Mouse (Mus musculus) C2C12 (cell line): ENCODE data around the gene Smim17. TPM values are rescaled to one million over a fixed set of nuclear protein-coding genes. Genes with fewer than 3 reads are reported as not detected.

ENCODE experiments used
- H3K27me3 ChIP-seq: one replicate; pipeline ENCODE4 v1.6.1; 2011; ENCODE audit not compliant: control insufficient read depth, insufficient read depth, insufficient read length
- H3K36me3 ChIP-seq: one replicate; pipeline ENCODE4 v1.6.1; 2011; ENCODE audit not compliant: control insufficient read depth, insufficient read depth
- H3K4me3 ChIP-seq: one replicate; pipeline ENCODE4 v1.5.1; 2011; ENCODE audit warnings: mild to moderate bottlenecking, control low read depth; ENCODE audit not compliant: poor library complexity, insufficient read depth, severe bottlenecking
- H3K79me2 ChIP-seq: one replicate; pipeline ENCODE4 v1.6.1; 2011; ENCODE audit not compliant: control insufficient read depth, insufficient read depth
- H3K79me3 ChIP-seq: one replicate; pipeline ENCODE4 v1.6.1; 2011; ENCODE audit warnings: low read depth, control low read depth
- H3ac ChIP-seq: one replicate; pipeline ENCODE3; 2011; ENCODE audit warnings: low read depth; ENCODE audit not compliant: control insufficient read depth, insufficient read length
- CEBPB ChIP-seq: IDR thresholded peaks from one replicate; pipeline ENCODE4 v1.6.1; 2011; ENCODE audit warnings: low read depth, mild to moderate bottlenecking, control low read depth, moderate library complexity
- CTCF ChIP-seq: IDR thresholded peaks from one replicate; pipeline ENCODE4 v1.5.1; 2011; ENCODE audit not compliant: control insufficient read depth, insufficient read depth, insufficient read length
- FOSL1 ChIP-seq: IDR thresholded peaks from one replicate; pipeline ENCODE4 v1.8.0; 2011; ENCODE audit warnings: mild to moderate bottlenecking, low read length; ENCODE audit not compliant: poor library complexity, insufficient read depth, severe bottlenecking
- MAX ChIP-seq: IDR thresholded peaks from one replicate; pipeline ENCODE4 v1.6.1; 2011; ENCODE audit warnings: mild to moderate bottlenecking, control low read depth
- MYOD1 ChIP-seq: IDR thresholded peaks from one replicate; pipeline ENCODE4 v1.6.1; 2011; ENCODE audit warnings: low read depth; ENCODE audit not compliant: control insufficient read depth, insufficient read length
- MYOG ChIP-seq: IDR thresholded peaks from one replicate; pipeline ENCODE4 v1.6.1; 2011; ENCODE audit not compliant: control insufficient read depth, insufficient read length; ENCODE audit errors: extremely low read depth
- USF1 ChIP-seq: IDR thresholded peaks from one replicate; pipeline ENCODE4 v1.6.1; 2011; ENCODE audit warnings: low read depth, mild to moderate bottlenecking, control low read depth, moderate library complexity
- polyA plus RNA-seq: library from polyadenylated mRNA; unstranded; fragments of >200 nt; fragmentation: generic; extraction: Trizol; gene quantifications from one replicate; pipeline ENCODE4 v1.2.1, GENCODE M21; 2012; ENCODE audit warnings: missing spikeins

Smim17 gene
- polyA plus RNA-seq, 1 experiment: 0.06 TPM

DNA sequence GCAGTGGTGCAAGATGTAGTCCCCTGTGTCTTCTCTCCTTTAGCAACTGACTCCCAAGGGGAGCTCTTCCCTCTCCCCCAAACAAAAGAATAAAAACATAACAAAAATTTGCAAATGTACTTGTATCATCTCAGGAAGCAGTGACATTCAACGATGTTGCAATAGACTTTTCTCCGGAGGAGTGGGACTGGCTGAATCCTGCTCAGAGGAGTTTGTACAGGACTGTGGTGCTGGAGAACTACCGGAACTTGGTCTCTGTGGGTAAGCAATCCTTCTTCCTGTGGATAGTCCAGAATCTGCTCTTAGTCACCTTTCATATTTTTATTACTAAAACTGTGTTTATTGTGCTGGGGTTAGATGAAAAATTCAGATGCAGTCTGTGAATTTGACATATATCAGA lies 25.5 kb upstream of the Smim17 start:
- H3ac ChIP-seq: no peak overlapping the region
- TF ChIP-seq MYOG: no peak
- no peaks in the 10 kb centered on the region for H3K79me3 ChIP-seq
- H3K36me3 ChIP-seq: no peaks in the 10 kb centered on the region
- no peaks in the 10 kb centered on the region for H3K27me3 ChIP-seq
- H3K79me2 ChIP-seq: no peaks in the 10 kb centered on the region
- no peak overlapping the region for H3K4me3 ChIP-seq

GRCm38 (mm10) chr7:6378441-6378840 lies 20.1 kb upstream of the Smim17 start:
- Histone ChIP-seq H3ac (no peak overlapping the region), H3K79me2 (no peaks in the 10 kb centered on the region), H3K79me3 (no peaks in the 10 kb centered on the region), H3K36me3 (no peaks in the 10 kb centered on the region), H3K27me3 (no peaks in the 10 kb centered on the region), H3K4me3 (no peak overlapping the region)
- TF ChIP-seq CTCF (no peak), FOSL1 (no peak), MYOG (no peak), MYOD1 (no peak), MAX (no peak), USF1 (no peak), CEBPB (no peak)

DNA sequence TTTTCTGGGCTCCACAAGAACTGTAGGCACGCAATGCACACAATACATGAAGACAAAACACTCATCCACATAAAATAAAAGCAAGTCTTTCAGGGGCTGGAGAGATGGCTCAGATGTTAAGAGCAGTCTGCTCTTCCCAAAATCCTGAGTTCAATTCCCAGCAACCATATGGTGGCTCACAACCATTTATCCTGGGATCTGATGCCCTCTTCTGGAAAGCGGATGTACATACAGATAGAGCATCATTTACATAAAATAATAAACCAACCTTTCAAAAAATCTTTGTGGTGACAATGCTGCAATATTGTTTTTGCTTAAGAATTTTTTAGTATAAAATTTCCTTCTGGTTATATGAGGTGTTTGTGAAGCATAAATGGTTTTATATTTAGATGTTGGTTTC lies 17.1 kb upstream of the Smim17 start:
- TF ChIP-seq MAX (no peak), CTCF (no peak), FOSL1 (no peak), USF1 (no peak), MYOG (no peak), MYOD1 (no peak), CEBPB (no peak)
- H3K27me3 ChIP-seq: no peaks in the 10 kb centered on the region
- no peaks in the 10 kb centered on the region for H3K79me2 ChIP-seq
- no peak overlapping the region for H3ac ChIP-seq
- no peaks in the 10 kb centered on the region for H3K79me3 ChIP-seq
- no peak overlapping the region for H3K4me3 ChIP-seq
- no peaks in the 10 kb centered on the region for H3K36me3 ChIP-seq

DNA sequence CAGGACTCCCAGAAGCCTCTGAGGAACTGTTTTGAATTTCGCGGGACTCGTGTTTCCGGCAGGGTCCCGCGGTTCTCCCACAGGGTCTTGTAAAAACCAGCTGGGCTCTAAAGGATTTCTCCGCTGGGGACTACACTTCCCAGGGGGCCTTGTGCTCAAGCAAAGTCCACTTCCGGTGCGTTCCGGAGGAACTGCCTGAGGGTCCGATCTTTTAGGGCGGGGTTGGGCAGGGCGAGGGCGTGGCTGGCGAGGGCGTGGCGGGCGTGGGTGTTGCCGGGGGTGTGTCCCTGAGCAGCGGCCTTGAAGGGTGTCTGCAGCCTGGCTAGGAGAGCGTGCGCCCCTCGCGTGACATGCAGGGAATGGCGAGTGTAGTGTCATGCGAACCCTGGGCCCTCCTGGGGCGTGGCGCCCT lies 15.5 kb upstream of the Smim17 start, which contains the start of gene Zfp28:
Zfp28 (plus strand) TSS at position 252 of the 412 bp plus-strand sequence.
- Histone ChIP-seq H3K4me3 (peak within 1 kb of the TSS; percentile 45), H3K79me2 (no peaks in the 10 kb centered on the region), H3K36me3 (no peaks in the 10 kb centered on the region), H3ac (peak within 1 kb of the TSS; percentile 73), H3K79me3 (no peaks in the 10 kb centered on the region), H3K27me3 (no peaks in the 10 kb centered on the region)
- TF ChIP-seq CTCF (peak; percentile 20), MAX (peak; percentile 72), FOSL1 (no peak), USF1 (no peak)

DNA sequence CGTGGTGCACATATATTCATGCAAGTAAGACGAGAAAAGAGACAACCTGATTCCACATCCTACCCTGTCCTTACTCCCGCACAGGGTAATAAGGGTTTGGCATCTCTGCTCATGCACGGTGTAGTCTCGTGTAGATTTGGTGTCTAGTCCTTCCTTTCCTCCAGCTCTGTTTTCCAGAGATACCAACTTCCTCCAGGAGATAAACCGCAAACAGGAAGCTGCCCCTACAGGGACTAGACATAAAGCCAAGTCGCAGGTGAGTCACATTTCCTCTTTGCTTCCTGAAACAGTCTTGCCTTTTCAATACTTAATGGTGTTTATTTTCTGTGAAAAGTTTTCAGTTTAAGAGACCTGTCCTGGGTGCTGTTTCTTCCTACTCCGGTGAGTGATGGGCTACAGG lies 14.5 kb upstream of the Smim17 start:
- H3K4me3 ChIP-seq: no peak overlapping the region

DNA sequence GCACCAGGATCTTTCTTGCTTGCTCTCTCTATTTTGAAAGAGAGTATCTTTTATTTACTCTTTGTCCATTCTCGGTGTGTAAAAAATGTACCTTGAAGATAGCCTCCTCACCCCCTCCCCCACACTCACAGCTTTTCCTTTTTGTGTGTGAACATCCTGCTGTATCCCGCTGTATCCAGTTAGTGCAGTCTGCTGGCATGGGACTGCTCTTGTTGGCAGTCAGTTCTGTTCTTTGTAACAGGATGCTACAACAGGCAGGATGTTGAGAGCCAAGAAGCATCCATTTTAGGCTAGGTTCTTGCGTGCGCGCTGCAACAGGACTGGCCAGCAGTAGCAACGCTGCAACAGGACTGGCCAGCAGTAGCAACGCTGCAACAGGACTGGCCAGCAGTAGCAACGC lies 11.5 kb upstream of the Smim17 start:
- H3K36me3 ChIP-seq: peaks cover 4% of the 10 kb centered on the region
- no peak for TF ChIP-seq MYOD1
- TF ChIP-seq FOSL1: no peak
- no peak for TF ChIP-seq CEBPB
- no peak for TF ChIP-seq MYOG

More for the DNA sequence above, 14.5 kb upstream of the Smim17 start:
- Histone ChIP-seq H3K36me3 (no peaks in the 10 kb centered on the region), H3K27me3 (no peaks in the 10 kb centered on the region), H3K79me3 (no peaks in the 10 kb centered on the region), H3ac (no peak overlapping the region), H3K79me2 (no peaks in the 10 kb centered on the region)
- TF ChIP-seq MAX: no peak
- no peak for TF ChIP-seq FOSL1
- no peak for TF ChIP-seq MYOD1
- TF ChIP-seq USF1: no peak
- no peak for TF ChIP-seq CEBPB
- no peak for TF ChIP-seq MYOG

DNA sequence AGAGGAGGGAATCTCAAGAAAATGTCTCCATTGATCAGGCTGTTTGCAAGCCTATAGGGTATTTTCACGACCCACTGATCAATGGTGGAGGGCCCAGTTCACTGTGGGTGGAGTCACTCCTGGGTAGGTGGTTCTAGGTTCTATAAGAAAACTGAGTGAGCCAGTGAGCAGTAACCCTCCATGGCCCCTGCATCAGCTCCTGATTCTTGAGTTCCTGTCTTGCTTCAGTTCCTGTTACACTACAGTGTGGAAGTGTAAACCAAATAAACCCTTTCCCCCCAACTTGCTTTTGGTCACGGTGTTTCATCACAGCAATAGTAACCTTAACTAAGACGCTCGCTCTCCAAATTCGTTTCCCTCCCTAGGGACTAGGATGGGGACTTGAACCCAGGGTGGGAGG lies 9.5 kb upstream of the Smim17 start:
- H3K27me3 ChIP-seq: no peaks in the 10 kb centered on the region
- peaks cover 14% of the 10 kb centered on the region for H3K36me3 ChIP-seq
- no peaks in the 10 kb centered on the region for H3K79me2 ChIP-seq
- TF ChIP-seq MAX (no peak), USF1 (no peak), FOSL1 (no peak)
- H3ac ChIP-seq: no peak overlapping the region
- no peak overlapping the region for H3K4me3 ChIP-seq
- H3K79me3 ChIP-seq: peaks cover 2% of the 10 kb centered on the region

More for the DNA sequence above, 11.5 kb upstream of the Smim17 start:
- Histone ChIP-seq H3K79me2 (no peaks in the 10 kb centered on the region), H3K79me3 (peaks cover 2% of the 10 kb centered on the region), H3ac (no peak overlapping the region), H3K4me3 (no peak overlapping the region), H3K27me3 (no peaks in the 10 kb centered on the region)
